Mouse (Mus musculus) mature B cell (primary cell): ENCODE data around the gene Rnf213.

Experiments
- in situ Hi-C: fragments of 300-500 bp; cut with MboI; formaldehyde crosslinking; loops from 2 replicates; pipeline ENCODE4 v1.14.3; 2019

The Rnf213 gene

GRCm38 (mm10) chr11:119435880-119436872 lies 43.3 kb downstream of the Rnf213 start:
- in situ Hi-C loops: no loop called here

- in situ Hi-C loops: no loop called here
These were observed 45.9 kb downstream of the Rnf213 start for GRCm38 (mm10) chr11:119438776-119439175.

GRCm38 (mm10) chr11:119442199-119442598 lies 49.3 kb downstream of the Rnf213 start:
- in situ Hi-C loops: no loop called here

GRCm38 (mm10) chr11:119443442-119443841 lies 50.5 kb downstream of the Rnf213 start:
- in situ Hi-C loops: no loop called here

- in situ Hi-C loops: no loop called here
These were observed 63.2 kb downstream of the Rnf213 start for GRCm38 (mm10) chr11:119456097-119456496.

GRCm38 (mm10) chr11:119477876-119478275 lies 85.0 kb downstream of the Rnf213 start:
- in situ Hi-C loops: no loop called here

- in situ Hi-C loops: loop anchor here (10.0 kb wide), 1 partner anchor 414 kb away; no protein-coding TSS in a partner anchor
These were observed 98.2 kb downstream of the Rnf213 start, which contains the start of gene Endov for GRCm38 (mm10) chr11:119490861-119491689. Gene Endov, plus strand, starts transcription at chr11:119491347.

GRCm38 (mm10) chr11:119491690-119492087 lies 98.8 kb downstream of the Rnf213 start:
- in situ Hi-C loops: loop anchor here (10.0 kb wide), 1 partner anchor 413 kb away; no protein-coding TSS in a partner anchor

- in situ Hi-C loops: loop anchor here (10.0 kb wide), 1 partner anchor 412 kb away; no protein-coding TSS in a partner anchor
These were observed 99.9 kb downstream of the Rnf213 start for GRCm38 (mm10) chr11:119492830-119493229.

GRCm38 (mm10) chr11:119493516-119493915 lies 100.6 kb downstream of the Rnf213 start:
- in situ Hi-C loops: loop anchor here (10.0 kb wide), 1 partner anchor 411 kb away; no protein-coding TSS in a partner anchor

- in situ Hi-C loops: loop anchor here (10.0 kb wide), 1 partner anchor 409 kb away; no protein-coding TSS in a partner anchor
These were observed 103.2 kb downstream of the Rnf213 start for GRCm38 (mm10) chr11:119496147-119496546.

GRCm38 (mm10) chr11:119497451-119497850 lies 104.6 kb downstream of the Rnf213 start:
- in situ Hi-C loops: loop anchor here (10.0 kb wide), 1 partner anchor 407 kb away; no protein-coding TSS in a partner anchor

- in situ Hi-C loops: loop anchor here (10.0 kb wide), 1 partner anchor 406 kb away; no protein-coding TSS in a partner anchor
These were observed 106.4 kb downstream of the Rnf213 start for GRCm38 (mm10) chr11:119499297-119499696.

- in situ Hi-C loops: loop anchor here (10.0 kb wide), 1 partner anchor 115 kb away; no protein-coding TSS in a partner anchor
These were observed 107.1 kb downstream of the Rnf213 start for GRCm38 (mm10) chr11:119500011-119500410.

- in situ Hi-C loops: loop anchor here (10.0 kb wide), 1 partner anchor 111 kb away; no protein-coding TSS in a partner anchor
These were observed 110.8 kb downstream of the Rnf213 start for GRCm38 (mm10) chr11:119503675-119504074.

- in situ Hi-C loops: loop anchor here (10.0 kb wide), 1 partner anchor 108 kb away; no protein-coding TSS in a partner anchor
These were observed 113.5 kb downstream of the Rnf213 start for GRCm38 (mm10) chr11:119506386-119506785.

- in situ Hi-C loops: loop anchor here (10.0 kb wide), 1 partner anchor 107 kb away; no protein-coding TSS in a partner anchor
These were observed 114.9 kb downstream of the Rnf213 start for GRCm38 (mm10) chr11:119507772-119508171.

- in situ Hi-C loops: loop anchor here (10.0 kb wide), 1 partner anchor 106 kb away; no protein-coding TSS in a partner anchor
These were observed 116.4 kb downstream of the Rnf213 start for GRCm38 (mm10) chr11:119509165-119509776.

- in situ Hi-C loops: no loop called here
These were observed 120.2 kb downstream of the Rnf213 start for GRCm38 (mm10) chr11:119513038-119513659.

GRCm38 (mm10) chr11:119514108-119514860 lies 121.4 kb downstream of the Rnf213 start:
- in situ Hi-C loops: no loop called here
